Comparison of ENCODE assay signal across 10 mouse cellular contexts in the genomic region with DNA sequence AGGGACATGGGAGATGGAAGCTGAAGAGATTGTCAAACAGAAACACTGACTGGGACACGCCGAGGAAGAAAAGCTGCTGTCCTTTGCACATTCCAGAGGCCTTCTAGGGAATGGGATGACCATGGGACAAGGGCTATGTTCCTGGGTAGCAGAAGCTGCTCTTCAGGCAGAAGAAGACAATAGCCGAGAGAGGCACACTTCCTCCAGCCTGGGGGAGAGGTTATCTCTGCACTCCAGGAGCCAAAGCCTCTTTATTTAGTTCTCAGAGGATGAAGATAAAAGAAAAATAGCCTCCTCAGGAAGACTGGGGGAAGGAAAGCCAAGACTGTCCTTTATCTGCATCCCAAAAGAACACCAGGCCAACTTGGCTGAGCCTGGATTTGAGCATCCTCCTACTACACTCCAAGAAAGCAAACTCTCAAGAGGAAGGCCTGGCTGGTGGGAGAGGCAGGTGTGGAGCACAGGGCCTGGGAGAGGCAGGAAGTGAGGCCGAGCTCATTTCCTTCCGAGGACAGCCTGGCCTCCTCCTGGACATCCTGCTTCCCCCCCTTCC.
A peak's percentile ranks its signal among the peaks of the same experiment; 100 is the strongest.
DNase-seq lines count a peak whose midpoint lies in the region; ATAC-seq lines count a peak whose summit lies in the region.
"Had no signal": no experiment of that assay in that cellular context is flagged by ENCODE, and none has a peak within 500 bp of the region (broad histone marks: within the 10 kb centered on the region; RNA-seq: fewer than 3 reads in every experiment).

No protein-coding gene starts in this region.

- H3K36me3 ChIP-seq in liver, embryonic 12.5 days = 0 out of 2 replicates have a peak, but pooled peaks cover 3% of the 10 kb centered on the region

- peak; percentile 36 for ATAC-seq in liver, embryonic 12.5 days
- ATAC-seq in inflammation-experienced regulatory T-cells, adult 6 months = no peak

- WGBS in liver, embryonic 12.5 days (ENCODE audit: insufficient replicate concordance) = 21% methylated on average over 5 of the region's 5 CpGs

- no peak overlapping the region for H3K9ac ChIP-seq in liver, embryonic 12.5 days
- H3K9ac ChIP-seq: neural tube, embryonic 13.5 days had no signal

- intact Hi-C loops in heart, postnatal 14 days (cut with DNase I) = loop anchor here (2.0 to 5.0 kb wide), 4 partner anchors 38 to 261 kb away; no protein-coding TSS in a partner anchor

- H3K4me1 ChIP-seq in liver, embryonic 12.5 days = peaks cover 17% of the 10 kb centered on the region

- H3K27me3 ChIP-seq in liver, embryonic 12.5 days (replicated peaks) = no peaks in the 10 kb centered on the region
- H3K27me3 ChIP-seq: neural tube, embryonic 13.5 days had no signal

- peak; percentile 48 for DNase-seq in adrenal gland, adult 2 months
- DNase-seq in adrenal gland, postnatal 4 days (ENCODE audit: low spot score in 2 of 2) = no peak
- peak; percentile 10 for DNase-seq in MN1 (ENCODE audit: low spot score)
- DNase-seq in heart, postnatal 14 days = peak; percentile 29 to 54
- DNase-seq in retina, embryonic 14.5 days (ENCODE audit: low spot score) = no peak
- DNase-seq in ovary, postnatal 10 days (ENCODE audit: low spot score) = no peak
- DNase-seq: layer of hippocampus, adult 9-11 months had no signal

- H3K27ac ChIP-seq in liver, embryonic 12.5 days = no peak overlapping the region
- H3K27ac ChIP-seq: neural tube, embryonic 13.5 days had no signal

- H3K4me3 ChIP-seq in liver, embryonic 12.5 days = no peak overlapping the region
- H3K4me3 ChIP-seq: neural tube, embryonic 13.5 days had no signal

- H3K4me2 ChIP-seq in liver, embryonic 12.5 days = no peak overlapping the region
- H3K4me2 ChIP-seq: neural tube, embryonic 13.5 days had no signal

- no peaks in the 10 kb centered on the region for H3K9me3 ChIP-seq in liver, embryonic 12.5 days (replicated peaks)
- H3K9me3 ChIP-seq: neural tube, embryonic 13.5 days had no signal

Comparison
In these comparisons a context has a peak if more than half of its experiments do, and no peak if none do; other contexts are left out.
1. DNase-seq: peak in adrenal gland, adult 2 months (single experiment), MN1 (single experiment) and heart, postnatal 14 days (2 of 2); none in adrenal gland, postnatal 4 days (0 of 2), retina, embryonic 14.5 days (single experiment) and ovary, postnatal 10 days (single experiment).